Mouse (Mus musculus): ENCODE measurements around the gene Marc1. TPM values are rescaled to one million over a fixed set of nuclear protein-coding genes. Genes with fewer than 3 reads are reported as not detected.

Gene Marc1
- not detected for total RNA-seq (2021)

DNA sequence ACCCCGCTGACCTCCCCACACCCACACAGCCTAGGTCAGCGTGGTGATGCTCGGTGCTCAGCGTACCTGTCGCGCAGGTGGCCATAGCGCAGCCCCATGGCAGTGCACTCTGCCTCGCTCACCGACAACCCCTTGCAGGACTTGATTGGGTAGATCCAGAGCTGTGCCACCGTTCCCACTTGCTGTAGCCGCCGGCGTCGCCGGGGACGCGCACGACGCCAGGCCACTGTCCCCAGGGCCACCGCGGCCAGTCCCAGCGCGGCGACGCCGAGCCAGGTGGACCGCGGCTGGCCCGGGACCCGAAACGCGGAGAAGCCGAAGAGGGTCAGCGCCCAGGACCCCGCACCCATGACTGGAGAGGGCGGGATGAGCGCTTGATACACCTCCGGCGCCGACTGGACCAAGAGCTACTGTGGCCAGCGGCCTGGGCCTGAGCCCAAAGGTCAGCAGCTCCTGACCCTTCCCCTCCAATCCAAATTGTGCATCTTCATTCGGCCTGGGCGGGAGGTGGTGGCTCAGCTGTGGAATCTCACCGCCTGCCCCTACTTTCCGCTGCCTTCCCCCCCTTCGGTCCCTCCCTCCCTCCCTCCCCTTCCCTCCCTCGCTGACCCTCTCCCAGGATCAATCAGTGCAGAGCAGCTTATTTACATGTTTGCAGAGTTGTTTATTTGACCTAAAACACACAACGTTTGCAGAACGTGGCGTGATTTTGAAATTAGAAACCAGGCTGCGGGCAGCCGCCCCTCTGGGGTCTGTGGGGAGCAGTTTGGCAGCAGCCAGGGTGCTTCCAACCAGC lies at the start of gene Marc1:
Gene Marc1 (minus strand): TSS at position 534 of the 796 bp plus-strand sequence.
- no peak for DNase-seq
- intact Hi-C loops (cut with DNase I) = no loop called here

DNA sequence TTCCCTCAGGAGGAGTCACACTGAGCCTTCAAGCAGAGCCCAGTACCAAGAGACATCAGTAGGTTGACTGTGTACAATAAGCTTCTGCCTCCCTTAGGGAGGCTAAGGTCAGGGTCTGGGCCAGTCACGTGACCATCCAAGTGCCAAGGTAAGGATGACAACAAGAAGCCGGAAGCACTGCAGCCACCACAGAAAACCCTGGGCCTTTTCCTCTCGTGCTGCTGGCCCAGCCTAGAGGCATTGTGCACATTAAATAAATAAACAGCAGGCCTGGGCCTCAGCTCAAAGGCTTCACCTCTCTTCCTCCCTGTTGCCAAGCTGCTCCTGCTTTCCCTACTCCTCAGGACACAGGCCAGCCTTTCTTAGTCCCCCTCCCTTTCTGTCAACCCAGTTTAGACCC lies 49.2 kb upstream of the Marc1 start:
- DNase-seq = no peak
- intact Hi-C loops (cut with DNase I) = no loop called here

DNA sequence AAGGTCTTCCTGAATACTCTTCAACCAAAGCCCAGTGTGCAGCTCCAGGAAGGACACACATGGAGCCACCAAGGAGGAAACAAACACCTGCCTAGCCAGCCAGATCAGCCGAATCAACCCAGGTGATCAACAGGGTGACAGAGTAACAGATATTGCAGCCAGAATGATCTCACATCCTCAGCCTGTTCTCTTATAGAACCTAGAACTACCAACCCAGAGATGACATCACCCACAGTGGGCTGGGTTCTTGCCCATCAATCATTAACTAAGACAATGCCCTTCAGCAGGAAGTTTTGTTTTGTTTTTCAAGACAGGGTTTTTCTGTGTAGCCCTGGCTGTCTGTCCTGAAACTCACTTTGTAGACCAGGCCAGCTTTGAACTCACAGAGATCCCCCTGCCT lies 47.1 kb upstream of the Marc1 start:
- intact Hi-C loops (cut with DNase I) = no loop called here
- no peak for DNase-seq

DNA sequence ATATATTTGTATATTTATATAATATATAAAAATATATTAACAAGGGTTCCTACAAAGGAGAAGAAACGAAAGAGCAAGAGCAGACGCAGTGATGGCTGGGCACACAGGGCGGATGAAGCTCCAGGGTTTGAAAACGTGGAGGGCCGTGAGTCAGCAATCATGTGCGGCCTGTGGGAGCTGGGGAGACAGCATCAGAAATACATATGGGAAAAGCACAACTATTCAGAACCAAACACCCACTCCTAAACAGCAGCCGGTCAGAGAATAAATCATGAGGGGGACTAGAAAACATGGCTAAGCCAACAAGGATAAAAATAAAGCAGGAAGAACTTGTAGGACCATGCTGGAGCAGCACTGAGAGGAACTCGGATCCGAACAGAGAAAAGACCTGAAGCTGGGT lies 46.1 kb upstream of the Marc1 start:
- DNase-seq = no peak

DNA sequence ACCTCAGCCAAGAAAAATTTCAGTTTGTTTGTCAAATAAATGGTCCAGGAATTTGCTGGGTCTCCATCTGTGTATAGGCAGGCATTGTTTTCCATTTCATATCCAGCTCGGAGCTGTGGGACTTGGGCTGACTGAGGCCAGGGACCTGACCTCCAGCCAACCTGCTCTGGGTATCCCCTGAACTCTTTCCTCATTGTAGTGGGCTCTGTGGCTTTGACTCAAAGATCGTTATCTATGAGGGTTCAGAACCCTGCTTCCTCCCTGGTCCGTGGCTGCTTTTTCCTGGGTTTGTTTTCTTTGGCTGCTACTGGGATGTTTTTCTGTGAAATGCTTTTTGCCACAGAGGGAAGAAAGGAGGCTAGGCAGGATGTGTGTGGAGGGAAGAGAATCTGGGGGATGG lies 42.8 kb upstream of the Marc1 start:
- intact Hi-C loops (cut with DNase I) = loop anchor here (1.0 to 5.0 kb wide), 4 partner anchors 28 to 338 kb away; no protein-coding TSS in a partner anchor
- peak in 1 of 2 experiments; percentile 14 for DNase-seq

More for the DNA sequence above, 46.1 kb upstream of the Marc1 start:
- intact Hi-C loops (cut with DNase I) = no loop called here

DNA sequence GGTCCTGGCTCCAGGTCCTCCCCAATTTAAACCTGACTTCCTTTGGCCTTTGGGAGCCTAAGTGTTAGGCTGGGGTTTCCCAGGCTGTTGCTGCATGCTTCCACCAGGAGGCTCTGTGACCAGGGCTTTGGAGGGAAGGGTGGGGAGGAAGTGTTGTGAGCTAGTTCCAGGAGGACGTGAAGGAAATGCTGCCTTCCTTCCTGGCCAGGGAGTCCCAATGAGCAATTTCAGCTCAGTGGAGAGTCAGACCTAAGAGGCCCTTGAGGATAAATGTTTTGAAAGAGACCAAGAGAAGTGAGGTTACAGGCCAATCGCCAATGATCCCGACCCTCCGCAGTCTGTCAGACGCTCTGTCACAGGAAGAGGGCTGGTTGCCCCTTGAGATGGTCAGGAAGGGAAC lies 42.2 kb upstream of the Marc1 start:
- peak; percentile 81 to 82 for DNase-seq
- intact Hi-C loops (cut with DNase I) = loop anchor here (1.0 to 5.0 kb wide), 4 partner anchors 29 to 339 kb away; no protein-coding TSS in a partner anchor

DNA sequence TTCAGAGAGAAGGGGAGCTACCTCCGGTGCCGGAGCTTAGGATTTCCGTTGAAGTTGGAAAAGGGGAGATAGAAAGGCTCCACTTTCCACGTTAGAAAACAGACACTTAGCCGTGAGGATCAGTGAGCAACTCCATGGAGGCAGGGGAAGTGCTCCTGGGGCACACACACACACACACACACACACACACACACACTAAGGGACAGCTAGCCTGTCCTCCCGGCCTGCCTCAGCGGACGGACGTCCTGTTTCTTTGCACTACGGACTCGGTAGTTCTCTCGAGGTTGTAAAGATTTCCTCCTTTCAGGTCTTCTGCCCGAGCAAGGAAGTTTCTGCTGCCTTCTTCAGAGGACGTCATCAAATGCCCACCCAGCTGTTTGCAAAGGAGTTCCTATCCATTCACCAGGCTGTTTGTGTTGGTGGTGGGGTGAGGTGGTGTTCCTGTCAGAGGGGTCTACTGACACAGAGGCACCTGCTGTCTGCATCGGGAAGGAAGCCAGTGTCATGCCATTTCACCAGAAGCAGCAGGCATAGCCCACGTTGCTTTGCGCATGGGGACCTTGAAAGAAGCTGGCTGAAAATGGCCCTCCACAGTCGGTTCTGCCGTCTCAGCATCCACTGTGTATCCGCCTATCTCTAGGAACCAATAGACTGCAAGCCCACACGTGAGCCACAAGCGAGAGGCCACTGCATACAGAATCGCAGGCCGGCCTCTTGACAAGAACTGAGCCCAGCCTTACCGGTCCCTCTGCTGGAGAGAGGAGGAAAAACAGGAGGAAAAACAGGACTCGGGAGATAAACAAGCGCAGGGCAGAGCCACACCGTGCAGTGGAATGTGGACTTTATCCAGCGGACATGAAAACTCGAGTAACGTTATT lies 40.9 kb upstream of the Marc1 start:
- intact Hi-C loops (cut with DNase I) = loop anchor here (2.0 to 5.0 kb wide), 3 partner anchors 27 to 340 kb away; no protein-coding TSS in a partner anchor
- peak; percentile 75 to 81 for DNase-seq

DNA sequence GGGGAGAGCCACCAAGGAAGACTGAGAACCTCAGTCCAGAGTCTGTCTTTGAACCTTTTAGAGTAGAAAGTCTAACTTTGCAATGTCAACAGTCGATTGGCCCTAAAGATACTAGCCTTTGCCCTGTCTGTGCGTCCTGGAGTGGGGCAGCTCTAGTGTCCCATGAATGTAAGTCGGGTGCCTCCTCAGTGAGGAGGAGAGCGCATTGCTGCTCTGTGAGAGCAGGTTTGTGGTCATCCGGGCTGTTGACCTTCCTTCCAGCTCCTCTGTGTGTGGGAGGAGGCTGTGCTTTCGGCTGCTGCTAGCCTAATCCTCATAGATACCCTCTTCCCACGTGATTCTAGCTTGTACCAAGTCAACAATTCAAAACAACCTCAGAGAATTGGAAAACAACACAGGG lies 40.1 kb upstream of the Marc1 start:
- intact Hi-C loops (cut with DNase I) = loop anchor here (5.0 kb wide), 1 partner anchor 341 kb away; no protein-coding TSS in a partner anchor
- peak in 1 of 2 experiments; percentile 22 for DNase-seq

DNA sequence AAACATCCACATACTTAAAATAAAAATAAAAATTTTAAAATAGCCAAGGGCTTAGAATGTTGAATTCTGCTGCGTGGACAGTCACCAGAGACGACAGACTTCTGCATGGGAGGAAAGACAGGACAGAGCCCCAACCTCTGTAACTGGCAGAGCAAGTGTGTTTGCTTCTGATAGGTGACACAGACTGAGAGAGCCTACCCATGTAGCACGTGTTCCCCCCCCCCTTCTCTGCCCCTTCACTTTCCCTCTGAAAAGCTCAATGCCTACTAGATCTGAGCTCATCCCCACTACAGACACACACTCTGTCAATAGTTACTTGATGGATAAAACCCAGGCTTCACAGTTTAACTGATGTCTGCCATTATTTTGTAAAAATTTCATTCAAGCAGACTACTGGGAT lies 35.9 kb upstream of the Marc1 start:
- intact Hi-C loops (cut with DNase I) = loop anchor here (5.0 kb wide), 1 partner anchor 355 kb away; the partner anchor contains the start of gene Rab3gap2

DNA sequence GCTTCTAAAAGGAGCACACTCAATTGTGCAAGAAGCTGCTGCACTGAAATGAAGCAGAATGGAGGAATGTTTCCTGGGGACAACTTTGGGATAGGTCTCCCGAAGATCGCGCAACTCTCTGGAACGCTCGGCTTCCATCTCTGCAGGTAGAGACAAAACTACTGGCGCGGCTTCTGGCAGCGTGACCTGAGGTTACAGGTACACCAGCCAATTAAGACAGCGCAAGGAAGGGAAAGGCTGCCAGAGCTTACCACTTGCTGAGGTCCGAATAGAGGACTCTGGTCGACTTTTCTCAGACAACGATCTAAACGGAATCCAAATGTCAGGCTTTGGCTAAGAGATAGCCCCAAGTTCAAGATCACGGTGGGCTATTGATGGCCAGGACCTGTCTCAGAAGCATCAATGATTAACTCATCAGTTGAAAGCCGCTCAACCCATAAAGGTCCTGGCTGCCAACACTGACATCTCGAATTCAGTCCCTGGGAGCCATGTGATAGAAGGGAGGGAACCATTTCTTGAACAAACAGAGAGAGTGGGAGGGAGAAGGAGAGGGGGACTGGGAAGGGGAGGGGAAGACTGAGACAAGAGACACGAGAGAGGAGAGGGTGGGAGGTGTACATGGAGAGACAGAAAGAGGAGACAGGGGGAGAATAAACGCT lies 35.1 kb upstream of the Marc1 start, which contains the start of gene Marc2:
Gene Marc2 (minus strand): TSS at position 360 of the 659 bp plus-strand sequence.
- intact Hi-C loops (cut with DNase I) = loop anchor here (5.0 kb wide), 1 partner anchor 356 kb away; the partner anchor contains the start of gene Rab3gap2
- DNase-seq = no peak

More for the DNA sequence above, 35.9 kb upstream of the Marc1 start:
- no peak for DNase-seq

DNA sequence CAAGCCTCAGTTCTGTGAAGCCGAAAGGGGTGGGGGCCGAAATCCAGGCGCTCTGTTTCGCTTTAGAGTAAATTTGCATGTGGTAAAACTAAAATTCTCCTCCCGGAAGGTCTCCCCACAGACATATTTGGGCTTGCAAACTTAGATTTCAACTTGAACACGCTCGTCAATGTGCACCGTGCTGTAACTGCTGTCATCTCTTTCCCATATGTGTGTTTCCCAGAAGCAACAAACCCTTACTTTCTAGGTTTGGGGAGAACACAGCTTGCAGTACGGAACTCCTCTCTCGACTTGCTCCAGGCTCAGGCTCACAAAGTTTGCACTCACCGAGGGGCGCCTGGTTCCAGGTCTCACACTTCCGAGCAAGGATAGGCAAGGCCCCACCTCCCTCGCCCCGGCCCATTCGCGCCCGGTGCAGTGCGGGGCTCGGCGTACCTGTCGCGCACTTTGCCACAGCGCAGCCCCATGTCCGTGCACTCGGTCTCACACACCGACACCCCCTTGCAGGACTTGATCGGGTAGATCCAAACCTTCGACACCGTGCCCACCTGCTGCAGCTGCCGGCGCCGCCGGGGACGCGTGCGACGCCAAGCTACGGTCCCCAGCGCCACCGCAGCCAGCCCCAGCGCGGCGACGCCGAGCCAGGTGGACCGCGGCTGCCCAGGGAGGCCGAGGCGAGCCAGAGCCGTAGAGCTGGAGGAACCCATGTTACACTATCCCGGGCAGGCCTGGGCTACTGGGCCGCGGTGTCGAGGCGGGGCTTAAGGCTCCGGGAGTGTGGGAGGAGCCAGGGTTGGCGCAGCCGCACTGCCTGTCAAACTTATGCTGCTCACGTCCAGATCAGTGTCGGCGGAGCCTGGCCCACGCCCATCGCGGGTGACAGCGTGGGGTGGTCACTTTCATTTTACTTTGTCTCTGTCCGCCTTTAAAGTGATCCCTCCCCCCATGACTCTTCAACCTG lies 34.3 kb upstream of the Marc1 start:
- intact Hi-C loops (cut with DNase I) = loop anchor here (2.0 to 5.0 kb wide), 2 partner anchors 19 to 357 kb away; partner anchors contain the start of gene Rab3gap2
- DNase-seq = peak; percentile 91 to 93

DNA sequence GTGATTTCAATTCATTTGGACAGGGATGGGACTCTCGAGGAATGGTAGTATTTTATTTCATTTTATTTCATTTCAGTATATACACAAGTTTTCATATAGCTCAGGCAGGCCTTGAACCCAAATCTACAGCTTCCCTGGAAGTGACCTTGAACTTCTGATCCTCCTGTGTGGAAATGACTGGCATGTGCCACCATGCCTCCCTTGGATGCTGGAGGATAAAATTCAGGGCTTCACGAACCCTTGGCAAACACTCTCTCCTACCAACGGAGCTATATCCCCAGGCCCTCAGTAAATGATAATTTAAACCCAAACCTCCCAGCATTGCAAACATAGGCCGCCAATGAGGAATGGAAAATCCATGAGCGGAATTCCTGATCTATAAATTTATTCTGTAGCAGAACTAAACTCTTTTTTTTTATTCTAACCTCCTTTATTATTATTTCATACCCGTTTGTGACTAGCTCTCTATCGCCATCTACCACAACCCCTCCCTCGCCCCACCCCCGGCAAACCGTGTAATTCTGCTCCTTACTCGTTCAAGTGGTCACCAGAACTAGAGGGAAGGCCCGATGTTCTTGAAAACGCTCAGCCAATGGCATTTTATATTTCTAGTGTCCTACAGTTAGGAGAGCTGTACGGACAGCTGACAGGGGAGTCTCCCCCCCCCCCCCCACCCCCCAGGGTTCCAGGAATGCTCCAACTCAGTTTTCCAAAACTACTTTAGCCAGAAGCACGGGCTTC lies 33.4 kb upstream of the Marc1 start:
- DNase-seq = no peak
- intact Hi-C loops (cut with DNase I) = loop anchor here (2.0 to 5.0 kb wide), 2 partner anchors 18 to 358 kb away; partner anchors contain the start of gene Rab3gap2

DNA sequence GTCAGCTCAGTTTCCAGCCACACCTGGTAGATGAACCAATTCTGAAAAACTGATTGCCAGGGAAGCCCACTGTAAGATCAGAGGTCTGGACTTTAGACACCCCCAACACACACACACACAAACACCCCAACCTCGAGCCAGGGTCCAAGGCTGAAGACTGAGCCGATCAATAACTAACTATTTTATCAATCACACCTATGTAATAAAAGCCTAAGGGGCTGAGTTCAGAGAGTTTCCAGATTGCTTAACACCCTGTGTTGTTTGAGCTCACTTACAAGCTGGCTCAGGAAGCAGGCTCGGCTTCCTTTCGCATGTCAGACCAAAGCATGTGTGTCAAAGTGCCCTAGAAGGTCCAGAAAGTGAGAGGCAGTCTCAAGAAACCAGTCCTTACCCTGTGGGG lies 26.5 kb upstream of the Marc1 start:
- intact Hi-C loops (cut with DNase I) = no loop called here
- no peak for DNase-seq

DNA sequence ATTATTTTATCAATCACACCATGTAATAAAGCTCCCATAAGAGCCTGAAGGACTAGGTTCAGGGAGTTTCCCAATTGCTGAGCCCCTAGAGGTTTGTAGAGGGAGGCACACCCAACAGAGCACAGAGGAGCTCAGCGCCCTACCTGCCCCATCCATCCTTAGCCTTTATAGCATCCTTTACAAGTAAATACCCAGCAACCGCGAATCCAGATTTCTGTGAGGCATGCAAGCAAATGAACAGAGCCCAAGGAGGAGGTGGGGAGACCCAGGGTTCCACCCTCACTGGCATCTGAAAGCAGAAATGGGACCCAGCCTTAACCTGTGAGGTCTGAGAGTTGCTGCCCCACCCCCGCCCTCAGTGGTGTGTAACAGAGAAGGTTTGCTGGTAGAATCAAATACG lies 25.2 kb upstream of the Marc1 start:
- intact Hi-C loops (cut with DNase I) = no loop called here

DNA sequence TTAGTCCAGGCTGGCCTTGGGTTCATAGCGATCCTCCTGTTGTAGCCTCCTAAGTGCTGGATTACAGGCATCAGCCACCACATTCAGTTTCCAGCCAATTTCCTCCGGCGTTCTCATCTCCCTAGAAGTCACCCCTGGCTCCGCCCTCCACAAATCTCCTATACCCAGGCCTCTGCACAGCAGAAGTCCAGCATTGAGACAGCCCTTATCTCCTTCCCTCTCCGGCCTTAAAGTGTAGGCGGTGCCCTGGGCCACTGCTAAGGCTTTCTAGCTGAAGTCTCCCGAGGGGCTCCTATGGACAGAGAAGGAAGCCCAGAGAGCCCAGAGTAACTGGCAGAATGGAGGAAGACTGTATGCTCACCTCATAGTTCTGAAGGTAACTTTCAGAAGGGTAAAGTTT lies 22.4 kb upstream of the Marc1 start:
- no peak for DNase-seq
- intact Hi-C loops (cut with DNase I) = no loop called here

More for the DNA sequence above, 25.2 kb upstream of the Marc1 start:
- DNase-seq = no peak

DNA sequence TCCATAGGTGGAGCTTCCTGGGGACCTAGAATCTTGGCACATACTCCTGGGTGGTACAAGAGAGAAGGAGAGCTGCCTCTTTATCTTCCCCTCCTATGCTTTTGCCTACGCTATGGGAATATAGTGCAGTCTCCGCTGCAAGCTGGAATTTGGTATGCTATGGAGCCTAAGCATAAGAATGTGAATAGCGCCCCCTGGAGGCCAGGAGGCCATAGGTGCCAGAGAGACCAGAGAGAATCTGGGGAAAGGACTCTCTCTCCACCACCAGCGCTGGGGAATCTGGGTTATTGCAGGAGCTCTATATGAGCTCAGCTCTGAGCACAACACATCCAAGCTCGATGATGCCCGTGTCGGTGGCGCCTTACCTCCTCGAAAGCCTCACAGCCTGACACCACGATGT lies 21.1 kb upstream of the Marc1 start:
- intact Hi-C loops (cut with DNase I) = no loop called here
- DNase-seq = no peak

DNA sequence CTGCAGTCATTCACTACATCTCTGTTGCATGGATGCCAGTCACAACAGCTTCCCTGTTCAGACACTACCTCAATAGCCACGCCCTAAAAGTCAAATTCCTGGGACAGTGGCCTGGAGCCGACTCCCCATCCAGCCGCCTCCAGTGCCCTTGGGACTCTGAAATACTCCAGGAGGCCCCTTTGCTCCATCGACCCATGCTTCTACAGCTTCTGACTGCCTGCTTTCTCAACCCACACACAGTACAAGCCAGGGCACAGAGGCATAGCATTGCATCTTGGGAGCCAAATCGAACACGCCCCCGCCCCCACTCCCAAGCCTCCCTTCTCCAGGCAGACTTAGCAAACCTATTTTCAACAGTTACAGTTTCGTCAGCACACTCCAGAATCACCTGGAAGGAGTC lies 18.8 kb upstream of the Marc1 start:
- no peak for DNase-seq
- intact Hi-C loops (cut with DNase I) = loop anchor here (10.0 kb wide), 1 partner anchor 795 kb away; the partner anchor contains the start of gene 1700056E22Rik

DNA sequence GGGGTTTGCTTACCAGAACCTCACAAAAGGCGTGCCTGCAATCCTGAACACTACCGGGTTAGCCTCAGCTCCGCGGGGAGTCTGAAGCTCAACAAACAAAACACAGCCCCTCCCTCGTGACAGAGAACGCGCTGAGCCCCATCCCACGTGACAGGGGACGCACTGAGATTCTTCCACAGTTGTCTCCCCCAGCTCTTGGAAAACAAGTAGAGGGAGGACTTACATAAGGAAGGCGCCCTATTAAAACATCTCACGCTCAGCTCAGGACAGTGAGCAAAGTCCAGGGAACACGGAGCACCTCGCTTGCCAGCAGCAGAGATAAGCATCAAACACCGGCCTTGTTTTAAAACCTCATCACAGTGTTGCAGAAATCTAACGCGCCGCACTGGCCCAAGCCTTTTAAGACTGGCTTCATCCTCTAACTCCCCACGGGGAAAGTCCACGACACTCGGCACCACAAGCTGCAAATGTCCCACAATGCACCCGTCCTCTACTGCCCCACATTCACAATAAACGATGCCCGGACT lies 16.1 kb upstream of the Marc1 start:
- intact Hi-C loops (cut with DNase I) = loop anchor here (2.0 to 10.0 kb wide), 2 partner anchors 18 to 792 kb away; partner anchors contain the start of gene 1700056E22Rik
- DNase-seq = no peak
